Mouse (Mus musculus) heart, postnatal 0 days (tissue): ENCODE measurements around the gene Dars2. TPM values are rescaled to one million over a fixed set of nuclear protein-coding genes. Genes with fewer than 3 reads are reported as not detected.
A peak's percentile ranks its signal among the peaks of the same experiment; 100 is the strongest.

Experiments
- ATAC-seq: fragments of 200-750 bp; cut with Nextera tagmentation; 2 replicates; pipeline ENCODE4 v1.8.0; 2017; ENCODE audit warnings: low read depth, moderate number of reproducible peaks, moderate library complexity; ENCODE audit not compliant: insufficient read depth
- DNase-seq: peaks from one replicate; pipeline ENCODE4 v3.0.0-alpha.2; 2016; ENCODE audit warnings: low spot score
- H3K27ac ChIP-seq: fragments of 300-500 bp; sonication (generic); 2 replicates; pipeline ENCODE4 v1.5.1; 2014; ENCODE audit warnings: low read depth, mild to moderate bottlenecking
- H3K27me3 ChIP-seq: fragments of 300-500 bp; sonication (generic); 2 replicates; pipeline ENCODE4 v1.6.1; 2014; ENCODE audit warnings: low read length, mixed read lengths; ENCODE audit not compliant: control insufficient read depth, insufficient read depth
- H3K36me3 ChIP-seq: fragments of 300-500 bp; sonication (generic); replicated peaks from 2 replicates; pipeline ENCODE4 v1.6.1; 2014; ENCODE audit warnings: low read length, mixed read lengths; ENCODE audit not compliant: control insufficient read depth, insufficient read depth
- H3K4me1 ChIP-seq: fragments of 300-500 bp; sonication (generic); 2 replicates; pipeline ENCODE4 v1.6.1; 2014; ENCODE audit warnings: antibody characterized with exemption; ENCODE audit not compliant: control insufficient read depth, insufficient read depth
- H3K4me2 ChIP-seq: fragments of 300-500 bp; sonication (generic); 2 replicates; pipeline ENCODE4 v1.6.1; 2014; ENCODE audit warnings: low read depth, mild to moderate bottlenecking, low read length, moderate library complexity
- H3K4me3 ChIP-seq: fragments of 300-500 bp; sonication (generic); 2 replicates; pipeline ENCODE4 v1.5.1; 2014; ENCODE audit warnings: low read depth, low read length
- H3K9ac ChIP-seq: fragments of 300-500 bp; sonication (generic); replicated peaks from 2 replicates; pipeline ENCODE4 v1.6.1; 2014; ENCODE audit warnings: low read depth, low read length, mixed read lengths
- H3K9me3 ChIP-seq: fragments of 300-500 bp; sonication (generic); replicated peaks from 2 replicates; pipeline ENCODE4 v1.6.1; 2016; ENCODE audit warnings: low read length; ENCODE audit not compliant: control insufficient read depth
- CTCF ChIP-seq: IDR thresholded peaks from 2 replicates; pipeline ENCODE4 v1.5.1; 2016; ENCODE audit warnings: antibody characterized with exemption, control low read depth, low read depth
- EP300 ChIP-seq: IDR thresholded peaks from 2 replicates; pipeline ENCODE4 v1.6.1; 2016; ENCODE audit warnings: antibody characterized with exemption, low read depth
- WGBS: fragments of 180-500 bp; shearing (Covaris S2); extraction: QIAGEN DNeasy Blood & Tissue Kit; methylation state at CpG from one replicate; pipeline ENCODE4 v1.1.7; 2014; 5-methylcytosine and 5-hydroxymethylcytosine counted together
- polyA plus RNA-seq: library from polyadenylated mRNA; unstranded; fragments of >200 nt; fragmentation: Nextera tagmentation; extraction: Ambion mirVana; gene quantifications from 2 replicates; pipeline ENCODE4 v1.2.1, GENCODE M21; 2015
- total RNA-seq: library from RNA; depleted of rRNA; stranded (reverse); fragments of >200 nt; gene quantifications from 2 replicates; pipeline ENCODE4 v1.2.3, GENCODE M21; 2014; ENCODE audit warnings: low replicate concordance

The Dars2 gene
- total and polyA plus RNA-seq, 2 experiments from 2014 or later, result 16.3 to 17.4 TPM

DNA sequence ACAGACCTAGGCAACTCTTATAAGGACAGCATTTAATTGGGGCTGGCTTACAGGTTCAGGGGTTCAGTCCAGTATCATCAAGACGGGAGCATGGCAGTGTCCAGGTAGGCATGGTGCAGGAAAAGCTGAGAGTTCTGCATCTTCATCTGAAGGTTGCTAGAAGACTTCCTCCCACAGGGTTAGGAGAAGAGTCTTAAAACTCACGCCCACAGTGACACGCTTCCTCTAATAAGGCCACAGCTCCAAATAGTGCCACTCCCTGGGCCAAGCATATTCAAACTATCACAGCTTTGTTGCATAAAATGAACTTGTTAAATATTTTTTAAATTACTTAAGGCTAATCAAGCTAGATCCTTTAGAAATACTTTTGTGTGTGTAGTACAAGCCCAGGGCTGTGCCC lies 6.8 kb upstream of the Dars2 start:
- H3K4me2 ChIP-seq, result no peak overlapping the region
- H3K4me1 ChIP-seq, result peaks cover 8% of the 10 kb centered on the region; the same call in 1 of the 2 replicates
- TF ChIP-seq EP300, result no peak
- TF ChIP-seq CTCF, result no peak
- H3K9ac ChIP-seq, result no peak overlapping the region
- DNase-seq, result no peak
- H3K27me3 ChIP-seq, result no peaks in the 10 kb centered on the region
- no peak overlapping the region for H3K4me3 ChIP-seq
- no peak for ATAC-seq
- H3K27ac ChIP-seq, result no peak overlapping the region
- no peaks in the 10 kb centered on the region for H3K9me3 ChIP-seq
- WGBS, result 93% methylated on average over 3 of the region's 3 CpGs
- peaks cover 35% of the 10 kb centered on the region for H3K36me3 ChIP-seq

DNA sequence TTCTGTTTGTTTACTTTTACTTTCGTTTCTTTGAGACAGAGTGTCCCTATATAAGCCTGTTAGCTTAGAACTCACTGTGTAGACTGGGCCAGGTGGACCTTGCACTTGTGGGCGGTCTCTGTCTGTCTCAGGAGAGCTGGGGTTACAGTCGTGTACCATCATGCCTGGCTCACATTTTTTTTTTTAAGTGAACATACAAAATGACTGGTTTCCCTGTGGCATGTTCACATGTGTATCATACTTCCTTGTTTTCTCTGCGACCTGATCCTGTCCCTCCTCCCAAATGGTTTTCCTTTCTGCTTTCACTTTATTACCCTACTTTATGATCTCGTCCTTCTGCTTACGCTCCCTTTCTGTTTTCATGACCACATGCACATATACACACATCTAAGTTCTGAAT lies 5.8 kb upstream of the Dars2 start:
- peaks cover 32% of the 10 kb centered on the region for H3K36me3 ChIP-seq
- H3K9ac ChIP-seq, result no peak overlapping the region
- H3K4me2 ChIP-seq, result no peak overlapping the region
- no peak for TF ChIP-seq CTCF
- no peak for TF ChIP-seq EP300
- DNase-seq (no peak), ATAC-seq (no peak)
- H3K27me3 ChIP-seq, result no peaks in the 10 kb centered on the region
- no peaks in the 10 kb centered on the region for H3K9me3 ChIP-seq
- WGBS, result 89% methylated on average over 6 of the region's 6 CpGs
- H3K4me1 ChIP-seq, result peaks cover 16% of the 10 kb centered on the region
- H3K27ac ChIP-seq, result no peak overlapping the region
- H3K4me3 ChIP-seq, result no peak overlapping the region

DNA sequence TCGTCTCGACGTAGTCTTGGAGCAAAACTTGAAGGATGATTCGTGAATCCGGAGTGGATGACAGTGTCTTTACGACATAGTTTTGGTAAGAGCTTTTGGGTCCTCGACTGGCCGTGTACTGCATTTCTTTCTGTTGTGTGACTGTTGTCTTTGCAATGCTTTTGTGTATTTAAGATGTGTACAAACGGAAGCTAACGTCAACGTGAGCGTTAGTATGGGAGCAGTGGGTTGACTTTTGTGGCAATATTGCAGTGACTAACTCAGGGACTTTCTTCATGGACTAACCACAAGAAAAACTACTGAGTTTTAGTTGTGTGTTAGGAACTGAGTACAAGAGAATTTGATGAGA lies 788 bp upstream of the Dars2 start:
- Histone ChIP-seq H3K27me3 (no peaks in the 10 kb centered on the region), H3K9me3 (no peaks in the 10 kb centered on the region), H3K9ac (peak overlapping the region; percentile 66), H3K4me2 (peak overlapping the region; percentile 68), H3K4me1 (peaks cover 16% of the 10 kb centered on the region), H3K36me3 (peaks cover 4% of the 10 kb centered on the region), H3K4me3 (peak overlapping the region; percentile 68), H3K27ac (peak overlapping the region; percentile 43; the same call in 1 of the 2 replicates)
- no peak for TF ChIP-seq CTCF
- TF ChIP-seq EP300, result no peak
- DNase-seq, result no peak
- WGBS, result under 1% methylated on average over 12 of the region's 12 CpGs
- no peak for ATAC-seq

DNA sequence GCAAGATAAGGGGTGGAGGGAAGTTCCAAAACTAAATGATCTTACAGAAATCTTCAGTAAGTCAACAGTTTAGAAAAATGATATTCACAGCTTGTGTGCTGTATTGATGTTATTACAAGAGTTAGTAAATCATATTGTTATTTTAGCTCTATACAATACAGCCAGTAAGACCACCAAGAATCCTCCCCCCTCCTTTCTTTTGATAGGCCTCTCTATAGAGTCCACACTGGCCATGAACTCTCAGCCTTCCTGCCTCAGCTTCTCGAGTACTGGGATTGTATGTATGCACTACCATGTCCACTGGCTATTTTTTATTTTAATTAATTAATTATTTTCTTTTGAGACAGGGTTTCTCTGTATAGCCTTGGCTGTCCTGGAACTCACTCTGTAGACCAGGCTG lies 7.1 kb downstream of the Dars2 start:
- Histone ChIP-seq H3K36me3 (peaks cover 15% of the 10 kb centered on the region; the same call in 1 of the 2 replicates), H3K27me3 (no peaks in the 10 kb centered on the region), H3K9me3 (no peaks in the 10 kb centered on the region), H3K4me1 (no peaks in the 10 kb centered on the region), H3K9ac (no peak overlapping the region), H3K27ac (no peak overlapping the region), H3K4me2 (no peak overlapping the region), H3K4me3 (no peak overlapping the region)
- no peak for DNase-seq
- WGBS, result 73% methylated on average over 1 of the region's 1 CpGs
- no peak for TF ChIP-seq CTCF
- no peak for TF ChIP-seq EP300
- no peak for ATAC-seq

DNA sequence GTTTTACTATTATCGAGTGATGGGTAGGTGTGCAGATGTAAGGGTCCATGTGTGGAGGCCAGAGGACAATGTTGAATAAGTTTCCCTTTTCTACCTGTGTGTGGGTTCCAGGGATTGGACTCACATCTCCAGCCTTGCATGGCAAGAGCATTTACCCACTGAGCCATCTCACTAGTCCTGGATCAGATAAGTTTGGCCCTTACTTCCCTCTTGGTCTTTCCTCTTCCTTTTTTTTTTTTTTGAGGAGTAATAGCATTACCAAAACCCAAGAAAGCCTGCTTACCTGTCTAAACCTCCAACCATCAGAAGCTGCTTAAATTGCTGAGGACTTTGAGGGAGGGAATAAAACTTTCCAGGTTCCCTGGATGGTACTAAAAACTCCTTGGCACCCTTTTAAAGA lies 13.3 kb downstream of the Dars2 start:
- Histone ChIP-seq H3K9me3 (no peaks in the 10 kb centered on the region), H3K27me3 (no peaks in the 10 kb centered on the region), H3K9ac (no peak overlapping the region), H3K4me3 (no peak overlapping the region), H3K27ac (no peak overlapping the region), H3K4me1 (no peaks in the 10 kb centered on the region), H3K4me2 (no peak overlapping the region), H3K36me3 (peaks cover 30% of the 10 kb centered on the region)
- WGBS, result 85% methylated on average over 1 of the region's 1 CpGs
- TF ChIP-seq CTCF (no peak), EP300 (no peak)
- no peak for ATAC-seq
- no peak for DNase-seq

DNA sequence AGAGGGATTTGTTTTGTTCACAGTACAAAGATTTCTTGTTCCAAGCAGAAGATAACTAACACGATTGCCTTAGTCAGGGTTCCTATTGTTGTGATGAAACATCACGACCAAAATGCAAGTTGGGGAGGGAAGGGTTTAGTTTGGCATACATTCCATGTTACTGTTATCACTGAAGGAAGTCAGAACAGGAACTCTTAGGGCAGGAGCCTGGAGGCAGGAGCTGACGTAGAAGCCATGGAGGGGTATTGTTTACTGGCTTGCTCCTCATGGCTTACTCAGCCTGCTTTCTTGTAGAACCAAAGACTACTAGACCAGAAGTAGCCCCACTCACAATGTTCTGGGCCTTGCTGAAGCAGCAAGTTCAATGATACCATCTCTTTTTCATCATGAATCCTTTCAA lies 23.5 kb downstream of the Dars2 start:
- Histone ChIP-seq H3K27me3 (no peaks in the 10 kb centered on the region), H3K27ac (peak overlapping the region; percentile 33; the same call in 1 of the 2 replicates), H3K4me1 (no peaks in the 10 kb centered on the region), H3K4me3 (no peak overlapping the region), H3K36me3 (peaks cover 32% of the 10 kb centered on the region), H3K4me2 (no peak overlapping the region), H3K9me3 (no peaks in the 10 kb centered on the region), H3K9ac (no peak overlapping the region)
- 57% methylated on average over 3 of the region's 3 CpGs for WGBS
- DNase-seq (peak; percentile 18), ATAC-seq (peak; percentile 57; the same call in 1 of the 2 replicates)
- no peak for TF ChIP-seq EP300
- TF ChIP-seq CTCF, result no peak
